9 mouse cellular contexts compared by ENCODE assay signal in the genomic region with DNA sequence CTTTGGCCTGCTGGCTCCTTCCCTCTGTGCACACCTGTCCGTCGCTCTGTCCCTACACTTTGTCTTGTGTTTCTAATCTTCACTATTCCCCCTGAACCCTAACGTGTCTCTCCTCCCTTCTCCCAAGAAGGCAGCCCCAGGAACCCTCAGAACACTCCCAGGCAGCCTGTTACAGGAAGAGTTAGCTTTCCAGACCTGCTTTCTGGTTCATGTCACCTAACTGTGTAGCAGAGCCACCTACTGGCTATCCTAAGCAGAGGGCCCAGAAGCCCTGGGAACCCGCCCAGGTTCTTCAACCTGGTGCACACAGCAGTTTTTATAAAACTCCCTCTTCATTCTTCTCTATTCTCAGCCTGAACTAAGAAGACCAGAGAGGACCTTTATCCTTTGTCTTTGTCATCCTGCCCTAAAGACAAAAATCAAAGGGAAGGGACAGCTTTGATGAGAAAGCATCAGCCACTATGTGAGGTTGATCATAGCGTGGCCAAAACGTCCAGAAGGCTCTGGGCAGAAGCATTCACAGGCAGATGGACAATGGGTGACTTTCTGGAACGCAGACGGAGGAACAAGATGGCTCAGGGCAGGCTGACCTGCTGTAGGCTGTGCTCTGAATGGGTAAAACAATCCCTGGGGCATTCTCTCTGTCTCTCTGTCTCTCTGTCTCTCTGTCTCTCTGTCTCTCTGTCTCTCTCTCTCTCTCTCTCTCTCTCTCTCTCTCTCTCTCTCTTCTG. TPM values are rescaled to one million over a fixed set of nuclear protein-coding genes. Genes with fewer than 3 reads are reported as not detected.
DNase-seq lines count a peak whose midpoint lies in the region; ATAC-seq and TF ChIP-seq lines count a peak whose summit lies in the region.
"Had no signal": no experiment of that assay in that cellular context is flagged by ENCODE, and none has a peak within 500 bp of the region (broad histone marks: within the 10 kb centered on the region; RNA-seq: fewer than 3 reads in every experiment).

No protein-coding gene starts in this region.

- no peaks in the 10 kb centered on the region for H3K36me3 ChIP-seq in liver, postnatal 0 days (replicated peaks; ENCODE audit: insufficient read depth, low read length)
- no peaks in the 10 kb centered on the region for H3K36me3 ChIP-seq in liver, embryonic 12.5 days
- no peaks in the 10 kb centered on the region for H3K36me3 ChIP-seq in limb, embryonic 11.5 days (ENCODE audit: control insufficient read depth, insufficient read depth, low read length)
- H3K36me3 ChIP-seq: heart, embryonic 15.5 days had no signal

- H3K9me3 ChIP-seq in liver, postnatal 0 days (ENCODE audit: low read length): no peaks in the 10 kb centered on the region
- no peaks in the 10 kb centered on the region for H3K9me3 ChIP-seq in liver, embryonic 12.5 days (replicated peaks)
- no peaks in the 10 kb centered on the region for H3K9me3 ChIP-seq in limb, embryonic 11.5 days (ENCODE audit: control insufficient read depth, low read length)
- H3K9me3 ChIP-seq: heart, embryonic 15.5 days had no signal

- H3K4me1 ChIP-seq in liver, postnatal 0 days (ENCODE audit: insufficient read depth): no peaks in the 10 kb centered on the region
- H3K4me1 ChIP-seq in liver, embryonic 12.5 days: no peaks in the 10 kb centered on the region
- no peaks in the 10 kb centered on the region for H3K4me1 ChIP-seq in limb, embryonic 11.5 days (ENCODE audit: control insufficient read depth, insufficient read depth, low read length)

- DNase-seq in liver, postnatal 0 days: no peak
- peak; percentile 69 for DNase-seq in adrenal gland, postnatal 14 days
- DNase-seq in forelimb bud, embryonic 11.5 days (ENCODE audit: low read depth, low spot score): peak; percentile 51
- DNase-seq in kidney, postnatal 10 days: peak; percentile 58
- DNase-seq in limb, embryonic 11.5 days (ENCODE audit: low spot score): peak; percentile 57
- DNase-seq in right cerebral cortex, postnatal 4 days: peak; percentile 52

- peak; percentile 49 for TF ChIP-seq CTCF in liver, postnatal 0 days (IDR thresholded peaks at IDR 0.05; ENCODE audit: low read depth)

- no peak for TF ChIP-seq EP300 in liver, postnatal 0 days (IDR thresholded peaks at IDR 0.05; ENCODE audit: low read depth)

- ATAC-seq in liver, postnatal 0 days: no peak
- ATAC-seq in liver, embryonic 12.5 days: no peak
- no peak for ATAC-seq in limb, embryonic 11.5 days (ENCODE audit: insufficient number of reproducible peaks, low FRiP score, low TSS enrichment, low read depth)
- ATAC-seq in erythroblast, adult 5-6 weeks (replicated peaks; ENCODE audit: low FRiP score, poor library complexity, severe bottlenecking): no peak

- H3K27ac ChIP-seq in liver, postnatal 0 days (ENCODE audit: low read depth): no peak overlapping the region
- H3K27ac ChIP-seq in liver, embryonic 12.5 days: no peak overlapping the region
- no peak overlapping the region for H3K27ac ChIP-seq in limb, embryonic 11.5 days (replicated peaks; ENCODE audit: low read depth, low read length)
- H3K27ac ChIP-seq: heart, embryonic 15.5 days had no signal

- WGBS in liver, postnatal 0 days (ENCODE audit: insufficient replicate concordance): 54% methylated on average over 8 of the region's 8 CpGs
- WGBS in liver, embryonic 12.5 days (ENCODE audit: insufficient replicate concordance): 46% methylated on average over 8 of the region's 8 CpGs
- 55% methylated on average over 8 of the region's 8 CpGs for WGBS in limb, embryonic 11.5 days

- no peak overlapping the region for H3K9ac ChIP-seq in liver, postnatal 0 days (replicated peaks)
- H3K9ac ChIP-seq in liver, embryonic 12.5 days: no peak overlapping the region
- no peak overlapping the region for H3K9ac ChIP-seq in limb, embryonic 11.5 days (ENCODE audit: low read length)
- H3K9ac ChIP-seq: heart, embryonic 15.5 days had no signal

- no peak overlapping the region for H3K4me3 ChIP-seq in liver, postnatal 0 days (ENCODE audit: low read depth, low read length)
- H3K4me3 ChIP-seq in liver, embryonic 12.5 days: no peak overlapping the region
- no peak overlapping the region for H3K4me3 ChIP-seq in limb, embryonic 11.5 days (ENCODE audit: low read depth, low read length)
- H3K4me3 ChIP-seq: heart, embryonic 15.5 days had no signal

- H3K27me3 ChIP-seq in liver, postnatal 0 days (ENCODE audit: insufficient read depth, low read length): no peaks in the 10 kb centered on the region
- H3K27me3 ChIP-seq in liver, embryonic 12.5 days (replicated peaks): no peaks in the 10 kb centered on the region
- no peaks in the 10 kb centered on the region for H3K27me3 ChIP-seq in limb, embryonic 11.5 days (ENCODE audit: control insufficient read depth, insufficient read depth, low read length)

- H3K4me2 ChIP-seq in liver, postnatal 0 days (ENCODE audit: low read depth, low read length): no peak overlapping the region
- H3K4me2 ChIP-seq in liver, embryonic 12.5 days: no peak overlapping the region
- H3K4me2 ChIP-seq in limb, embryonic 11.5 days (ENCODE audit: low read depth, severe bottlenecking): no peak overlapping the region
- H3K4me2 ChIP-seq: heart, embryonic 15.5 days had no signal

RNA-seq across cellular contexts. Expression of a gene that starts 34.8 kb away (rescaled TPM):
- not detected in 2 replicates for polyA plus RNA-seq in liver, postnatal 0 days (2015; fragmentation: Nextera tagmentation; extraction: Ambion mirVana)
- polyA plus RNA-seq in liver, embryonic 12.5 days (2016; fragmentation: Nextera tagmentation; extraction: Ambion mirVana): not detected in 2 replicates
- not detected in 2 replicates for total RNA-seq in adrenal gland, postnatal 14 days (2021)
- polyA plus RNA-seq in limb, embryonic 11.5 days (2014; fragmentation: Nextera tagmentation; extraction: Ambion mirVana): not detected in 2 replicates
- not detected in 2 replicates for total RNA-seq in erythroblast, adult 5-6 weeks (2015; ENCODE audit: low replicate concordance)
- total RNA-seq in erythroblast, adult 5-6 weeks (2017; ENCODE audit: low replicate concordance): not detected in 2 replicates
- polyA plus RNA-seq: heart, embryonic 15.5 days had no signal
